Mouse (Mus musculus) spleen, adult 2 months (tissue): ENCODE results near the gene Cops7b. TPM values are rescaled to one million over a fixed set of nuclear protein-coding genes. Genes with fewer than 3 reads are reported as not detected.
"Not testable (repeated sequence)": the region's sequence is repeated elsewhere in the genome, so short reads cannot be mapped to it uniquely, and the experiment has no call there.

Experiments
- DNase-seq, 2 experiments: peaks; one replicate each; pipeline versions ENCODE4 v3.0.0 to v3.0.0-alpha.2; 2012 to 2021; ENCODE audit warnings: low spot score in 2 of 2, low read depth in 1 of 2
- H3K27ac ChIP-seq: fragments of 200-500 bp; 2 replicates; pipeline ENCODE4 v1.5.1; 2012; ENCODE audit warnings: low read length, inconsistent platforms; ENCODE audit not compliant: insufficient read depth
- H3K27me3 ChIP-seq: fragments of 200-500 bp; 2 replicates; pipeline ENCODE4 v1.6.1; 2012; ENCODE audit warnings: mild to moderate bottlenecking, moderate library complexity, low read length, inconsistent platforms; ENCODE audit not compliant: control insufficient read depth, insufficient read depth
- H3K36me3 ChIP-seq: fragments of 200-500 bp; 2 replicates; pipeline ENCODE4 v1.6.1; 2012; ENCODE audit warnings: mild to moderate bottlenecking, low read length, inconsistent platforms; ENCODE audit not compliant: control insufficient read depth, insufficient read depth
- H3K4me1 ChIP-seq: fragments of 200-500 bp; 2 replicates; pipeline ENCODE4 v1.6.1; 2011; ENCODE audit warnings: inconsistent platforms; ENCODE audit not compliant: control insufficient read depth, insufficient read depth, insufficient read length
- H3K4me3 ChIP-seq: fragments of 200-500 bp; 2 replicates; pipeline ENCODE4 v1.5.1; 2011; ENCODE audit warnings: mild to moderate bottlenecking, inconsistent platforms; ENCODE audit not compliant: insufficient read depth, insufficient read length; ENCODE audit errors: extremely low read depth
- CTCF ChIP-seq: fragments of 200-500 bp; IDR thresholded peaks from 2 replicates; pipeline ENCODE4 v1.5.1; 2011; ENCODE audit warnings: mild to moderate bottlenecking, inconsistent platforms; ENCODE audit not compliant: insufficient read depth, insufficient read length, insufficient replicate concordance; ENCODE audit errors: extremely low read depth
- POLR2A ChIP-seq: fragments of 200-500 bp; IDR thresholded peaks from 2 replicates; pipeline ENCODE4 v1.6.1; 2011; ENCODE audit warnings: low read depth, low read length, inconsistent platforms
- WGBS: fragments of 180-500 bp; shearing (Covaris S2); methylation state at CpG from one replicate; pipeline ENCODE4 v1.1.7; 2018; 5-methylcytosine and 5-hydroxymethylcytosine counted together
- polyA plus RNA-seq: library from polyadenylated mRNA; depleted of rRNA; stranded (reverse); fragments of >200 nt; gene quantifications from 2 replicates; pipeline ENCODE4 v1.2.3, GENCODE M21; 2012; rRNA removed

Gene Cops7b
- 20.0 and 24.2 TPM in 2 replicates for polyA plus RNA-seq

DNA sequence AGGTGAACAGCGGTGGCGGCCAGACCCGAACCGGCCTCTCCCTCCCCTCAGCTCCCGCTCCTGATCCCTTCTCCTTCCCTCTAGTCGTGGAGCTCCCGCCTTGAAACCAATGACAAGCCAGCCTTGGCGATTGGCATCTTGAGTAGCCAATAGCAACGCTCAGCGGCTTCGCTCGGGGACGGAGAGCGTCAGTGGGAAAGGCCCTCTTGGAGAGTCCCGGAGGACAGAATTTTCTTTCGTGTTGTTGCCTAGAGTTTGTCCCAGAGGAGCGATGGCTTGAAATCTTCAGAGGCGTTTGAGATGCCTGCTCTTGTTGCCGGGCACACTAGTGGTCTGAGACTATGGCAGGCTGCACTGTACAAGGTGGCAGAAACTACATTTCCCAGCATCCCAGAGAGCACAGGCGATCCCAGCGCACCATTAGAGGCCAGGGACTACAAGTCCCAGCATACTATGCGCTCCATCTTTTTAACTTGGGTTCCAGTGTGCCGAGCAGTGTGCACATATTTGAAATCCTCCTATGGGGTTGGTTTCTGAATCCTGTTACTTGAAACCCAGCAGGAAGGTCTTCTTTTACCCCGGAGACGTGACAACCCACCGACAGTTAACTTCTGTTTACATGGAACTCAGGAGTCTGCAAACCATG is at the start of gene Cops7b, which contains the start of gene Pde6d:
Gene Cops7b, plus strand, starts transcription at position 454 of the 646 bp plus-strand sequence.
Gene Pde6d, minus strand, starts transcription at position 179 of the 646 bp plus-strand sequence.
- TF ChIP-seq POLR2A: peak; percentile 53
- TF ChIP-seq CTCF: no peak
- H3K27me3 ChIP-seq: no peaks in the 10 kb centered on the region
- peaks cover 7% of the 10 kb centered on the region for H3K4me1 ChIP-seq
- H3K27ac ChIP-seq: peak within 1 kb of the TSS; percentile 57
- WGBS: under 1% methylated on average over 26 of the region's 26 CpGs
- H3K4me3 ChIP-seq: peak within 1 kb of the TSS; percentile 86
- peak; percentile 89 to 94 for DNase-seq
- H3K36me3 ChIP-seq: no peaks in the 10 kb centered on the region

DNA sequence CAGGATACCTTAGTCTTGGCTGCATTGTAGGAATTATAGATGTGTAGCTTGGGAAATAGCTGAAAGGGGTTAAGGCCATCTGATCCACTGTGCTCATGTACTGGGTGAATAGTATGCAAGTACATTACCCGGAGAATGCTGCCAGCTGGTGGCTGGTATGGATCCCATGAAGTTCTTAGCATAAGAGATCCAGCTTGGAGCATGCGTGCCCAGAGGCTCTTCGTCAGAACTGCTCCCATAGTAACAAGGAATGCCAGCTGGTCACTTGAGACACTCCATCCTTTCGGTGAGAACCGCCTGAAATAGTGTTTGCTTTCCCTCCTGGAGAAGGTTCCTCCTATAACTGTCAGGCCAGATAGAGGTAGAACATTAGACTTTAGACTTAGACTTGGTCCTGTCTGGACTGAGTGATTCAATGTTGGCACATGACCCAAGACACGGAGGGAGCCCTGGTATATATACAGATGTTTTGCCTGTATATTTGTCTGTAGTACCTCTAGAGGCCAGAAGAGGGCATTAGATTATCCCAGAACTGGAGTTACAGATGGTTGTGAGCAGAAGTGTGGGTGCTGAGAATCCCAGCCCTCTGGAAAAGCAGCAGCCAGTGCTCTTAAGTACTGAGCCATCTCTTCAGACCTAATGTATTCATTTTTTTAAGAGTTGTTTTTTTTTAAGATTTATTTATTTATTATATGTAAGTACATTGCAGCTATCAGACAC is 49.1 kb upstream of the Cops7b start:
- H3K27ac ChIP-seq: no peak overlapping the region
- DNase-seq: no peak
- WGBS: 91% methylated on average over 6 of the region's 6 CpGs
- TF ChIP-seq CTCF (no peak), POLR2A (no peak)
- peaks cover 4% of the 10 kb centered on the region; the same call in 1 of the 2 replicates for H3K4me1 ChIP-seq
- no peaks in the 10 kb centered on the region for H3K27me3 ChIP-seq
- H3K36me3 ChIP-seq: peaks cover 8% of the 10 kb centered on the region
- no peak overlapping the region for H3K4me3 ChIP-seq

DNA sequence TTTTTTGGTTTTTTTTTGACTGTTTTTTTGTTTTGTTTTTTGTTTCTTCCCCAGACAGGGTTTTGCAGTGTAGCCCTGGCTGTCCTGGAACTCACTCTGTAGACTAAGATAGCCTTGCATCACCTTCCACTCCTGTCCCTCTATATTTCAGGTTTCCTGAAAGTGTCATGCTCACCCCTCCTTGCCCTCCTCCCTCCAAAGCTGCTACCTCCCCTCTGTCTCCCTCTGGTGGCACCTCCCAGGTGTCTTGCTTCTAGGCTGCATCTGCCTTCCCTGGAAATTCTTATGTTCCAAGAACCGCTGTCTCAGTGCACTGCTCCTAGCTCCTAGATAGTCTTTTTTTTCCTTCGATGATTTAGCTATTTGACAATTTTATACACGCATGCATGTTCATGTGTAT is 44.3 kb upstream of the Cops7b start:
- WGBS: 91% methylated on average over 3 of the region's 3 CpGs
- H3K4me1 ChIP-seq: no peaks in the 10 kb centered on the region
- H3K27me3 ChIP-seq: no peaks in the 10 kb centered on the region
- DNase-seq: no peak
- TF ChIP-seq POLR2A: no peak
- no peak for TF ChIP-seq CTCF
- no peak overlapping the region for H3K4me3 ChIP-seq
- H3K27ac ChIP-seq: no peak overlapping the region
- peaks cover 6% of the 10 kb centered on the region for H3K36me3 ChIP-seq

- not testable (repeated sequence) for H3K4me1 ChIP-seq, H3K27ac ChIP-seq, H3K4me3 ChIP-seq, H3K27me3 ChIP-seq, DNase-seq, H3K36me3 ChIP-seq
- 93% methylated on average over 12 of the region's 12 CpGs for WGBS
These were observed 43.1 kb upstream of the Cops7b start for GRCm38 (mm10) chr1:86539583-86539982.

- Histone ChIP-seq H3K4me1 (no peaks in the 10 kb centered on the region), H3K36me3 (peaks cover 18% of the 10 kb centered on the region), H3K4me3 (no peak overlapping the region), H3K27me3 (no peaks in the 10 kb centered on the region), H3K27ac (no peak overlapping the region)
- no peak for DNase-seq
- 83% methylated on average over 2 of the region's 2 CpGs for WGBS
- no peak for TF ChIP-seq POLR2A
- no peak for TF ChIP-seq CTCF
These were observed 40.1 kb upstream of the Cops7b start for GRCm38 (mm10) chr1:86542584-86542983.

GRCm38 (mm10) chr1:86546797-86547196 is 35.9 kb upstream of the Cops7b start:
- TF ChIP-seq CTCF: no peak
- no peak for TF ChIP-seq POLR2A
- Histone ChIP-seq H3K4me1 (no peaks in the 10 kb centered on the region), H3K27me3 (no peaks in the 10 kb centered on the region), H3K27ac (no peak overlapping the region), H3K4me3 (no peak overlapping the region), H3K36me3 (peaks cover 18% of the 10 kb centered on the region)
- 92% methylated on average over 3 of the region's 3 CpGs for WGBS
- no peak for DNase-seq

- TF ChIP-seq CTCF (no peak), POLR2A (no peak)
- peaks cover 1% of the 10 kb centered on the region; the same call in 1 of the 2 replicates for H3K36me3 ChIP-seq
- no peaks in the 10 kb centered on the region for H3K27me3 ChIP-seq
- WGBS: 87% methylated on average over 4 of the region's 4 CpGs
- DNase-seq: no peak
- no peak overlapping the region for H3K4me3 ChIP-seq
- no peak overlapping the region for H3K27ac ChIP-seq
- H3K4me1 ChIP-seq: no peaks in the 10 kb centered on the region
These were observed 31.4 kb upstream of the Cops7b start for GRCm38 (mm10) chr1:86551299-86551698.
